Mouse (Mus musculus) midbrain, postnatal 0 days (tissue): ENCODE results near the gene Cideb. TPM values are rescaled to one million over a fixed set of nuclear protein-coding genes. Genes with fewer than 3 reads are reported as not detected.

Experiments used
- ATAC-seq: fragments of 200-750 bp; cut with Nextera tagmentation; 2 replicates; pipeline ENCODE4 v1.8.0; 2017; ENCODE audit warnings: moderate number of reproducible peaks, mild to moderate bottlenecking, moderate TSS enrichment, moderate library complexity; ENCODE audit not compliant: low FRiP score
- DNase-seq: peaks from one replicate; pipeline ENCODE4 v3.0.0-alpha.2; 2015; ENCODE audit warnings: low spot score
- H3K27ac ChIP-seq: fragments of 300-500 bp; sonication (generic); 2 replicates; pipeline ENCODE4 v1.5.1; 2014; ENCODE audit warnings: low read depth, mild to moderate bottlenecking, low read length, mixed read lengths
- H3K27me3 ChIP-seq: fragments of 300-500 bp; sonication (generic); 2 replicates; pipeline ENCODE4 v1.6.1; 2014; ENCODE audit warnings: low read length, control low read depth, mixed read lengths; ENCODE audit not compliant: insufficient read depth
- H3K36me3 ChIP-seq: fragments of 300-500 bp; sonication (generic); 2 replicates; pipeline ENCODE4 v1.6.1; 2014; ENCODE audit warnings: low read length, control low read depth, mixed read lengths; ENCODE audit not compliant: insufficient read depth
- H3K4me1 ChIP-seq: fragments of 300-500 bp; sonication (generic); 2 replicates; pipeline ENCODE4 v1.6.1; 2014; ENCODE audit warnings: mild to moderate bottlenecking, control low read depth, antibody characterized with exemption, low read length, mixed read lengths; ENCODE audit not compliant: insufficient read depth
- H3K4me2 ChIP-seq: fragments of 300-500 bp; sonication (generic); 2 replicates; pipeline ENCODE4 v1.6.1; 2014; ENCODE audit warnings: low read depth, mild to moderate bottlenecking, low read length, mixed read lengths; ENCODE audit not compliant: poor library complexity, severe bottlenecking
- H3K4me3 ChIP-seq: fragments of 300-500 bp; sonication (generic); 2 replicates; pipeline ENCODE4 v1.5.1; 2014; ENCODE audit warnings: low read depth, mild to moderate bottlenecking, low read length, moderate library complexity
- H3K9ac ChIP-seq: fragments of 300-500 bp; sonication (generic); replicated peaks from 2 replicates; pipeline ENCODE4 v1.6.1; 2014; ENCODE audit warnings: mild to moderate bottlenecking, low read length, moderate library complexity, mixed read lengths; ENCODE audit not compliant: poor library complexity, severe bottlenecking
- H3K9me3 ChIP-seq: fragments of 300-500 bp; sonication (generic); 2 replicates; pipeline ENCODE4 v1.6.1; 2016; ENCODE audit warnings: low read length, control low read depth
- CTCF ChIP-seq: IDR thresholded peaks from 2 replicates; pipeline ENCODE4 v1.5.1; 2016; ENCODE audit warnings: antibody characterized with exemption, mild to moderate bottlenecking
- WGBS: fragments of 180-500 bp; shearing (Covaris S2); extraction: QIAGEN DNeasy Blood & Tissue Kit; methylation state at CpG from one replicate; pipeline ENCODE4 v1.1.7; 2014; 5-methylcytosine and 5-hydroxymethylcytosine counted together
- polyA plus RNA-seq: library from polyadenylated mRNA; unstranded; fragments of >200 nt; fragmentation: Nextera tagmentation; extraction: Ambion mirVana; gene quantifications from 2 replicates; pipeline ENCODE4 v1.2.1, GENCODE M21; 2015
- total RNA-seq: library from RNA; depleted of rRNA; stranded (reverse); fragments of >200 nt; gene quantifications from 2 replicates; pipeline ENCODE4 v1.2.3, GENCODE M21; 2014

The Cideb gene
- total and polyA plus RNA-seq, 2 experiments from 2014 or later, result 1.1 to 2.6 TPM

DNA sequence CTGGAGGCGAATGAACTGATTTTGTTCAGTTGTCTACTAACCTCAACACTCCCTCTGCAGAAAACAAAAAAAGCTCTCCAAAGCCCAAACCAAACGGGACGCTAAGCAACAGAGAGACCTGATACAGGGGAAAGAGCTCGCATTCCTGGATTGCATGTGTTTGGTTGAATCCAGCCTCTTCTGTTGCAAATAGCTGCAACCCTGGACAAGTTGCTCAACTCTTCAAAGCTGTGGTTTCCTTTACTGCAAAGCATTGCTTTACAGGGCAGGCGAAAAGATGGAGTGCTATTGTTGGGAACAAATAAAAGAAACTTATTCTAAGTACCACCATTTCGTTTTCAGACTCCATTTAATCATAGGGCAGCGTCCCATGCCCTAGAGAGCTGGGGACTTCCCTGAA, 23.4 kb downstream of the Cideb start:
- ATAC-seq (no peak), DNase-seq (no peak)
- Histone ChIP-seq H3K4me2 (no peak overlapping the region), H3K27me3 (peaks cover 2% of the 10 kb centered on the region; the same call in 1 of the 2 replicates), H3K27ac (no peak overlapping the region), H3K36me3 (peaks cover 14% of the 10 kb centered on the region; the same call in 1 of the 2 replicates), H3K9me3 (no peaks in the 10 kb centered on the region), H3K4me1 (no peaks in the 10 kb centered on the region), H3K9ac (no peak overlapping the region), H3K4me3 (no peak overlapping the region)
- no peak for TF ChIP-seq CTCF
- WGBS, result 78% methylated on average over 7 of the region's 7 CpGs

DNA sequence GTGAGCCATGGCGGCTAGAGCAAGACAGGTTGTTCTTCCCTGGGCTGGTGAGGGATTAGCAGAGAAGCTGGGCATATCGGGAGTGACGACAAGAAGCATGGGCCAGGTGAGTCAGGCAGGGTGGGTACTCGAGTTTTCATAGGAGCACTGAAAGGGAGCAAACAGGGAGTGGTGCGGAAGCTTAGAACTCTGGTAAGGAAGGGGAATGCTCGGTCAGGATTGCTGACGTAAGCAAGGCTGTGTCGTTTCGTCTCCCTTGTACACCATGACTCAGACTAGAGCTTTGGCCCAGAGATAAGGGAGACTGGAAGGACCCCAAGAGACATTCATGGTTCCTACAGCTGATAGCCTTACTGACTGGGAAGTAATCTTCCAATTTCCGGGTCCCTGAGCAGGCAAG, 24.4 kb downstream of the Cideb start:
- no peak overlapping the region for H3K4me2 ChIP-seq
- no peaks in the 10 kb centered on the region for H3K4me1 ChIP-seq
- no peak overlapping the region for H3K4me3 ChIP-seq
- no peak for DNase-seq
- no peak overlapping the region for H3K27ac ChIP-seq
- peaks cover 2% of the 10 kb centered on the region; the same call in 1 of the 2 replicates for H3K27me3 ChIP-seq
- no peaks in the 10 kb centered on the region for H3K9me3 ChIP-seq
- no peak for TF ChIP-seq CTCF
- H3K9ac ChIP-seq, result no peak overlapping the region
- ATAC-seq, result no peak
- H3K36me3 ChIP-seq, result peaks cover 5% of the 10 kb centered on the region; the same call in 1 of the 2 replicates
- 84% methylated on average over 10 of the region's 10 CpGs for WGBS

DNA sequence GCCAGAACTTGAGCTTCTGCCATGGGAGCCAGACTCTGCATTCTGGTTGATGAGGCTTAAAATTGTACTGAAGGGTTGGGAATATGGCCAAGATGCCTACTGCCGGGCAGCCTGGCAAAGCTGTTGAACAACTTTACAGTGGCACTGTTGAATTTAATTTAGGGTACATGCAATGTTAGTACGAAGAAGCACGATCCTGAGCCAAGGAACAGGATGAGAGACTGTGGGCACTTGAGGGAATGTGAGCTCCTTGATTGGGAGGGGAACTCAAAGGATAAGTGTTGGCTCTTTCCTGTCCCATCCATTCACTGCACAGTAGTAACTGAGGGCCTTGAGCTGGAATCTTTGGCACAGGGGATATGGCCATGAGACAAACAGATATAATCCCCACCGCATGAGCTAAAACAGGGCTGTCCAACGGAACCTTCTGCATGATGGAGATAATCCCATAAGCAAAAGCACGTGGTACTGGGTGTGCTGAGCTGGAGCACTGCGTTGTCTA, 27.7 kb downstream of the Cideb start:
- H3K9ac ChIP-seq, result no peak overlapping the region
- ATAC-seq (peak; percentile 62), DNase-seq (peak; percentile 87)
- H3K36me3 ChIP-seq, result no peaks in the 10 kb centered on the region
- WGBS, result 62% methylated on average over 7 of the region's 7 CpGs
- TF ChIP-seq CTCF, result no peak
- no peak overlapping the region for H3K4me2 ChIP-seq
- H3K4me3 ChIP-seq, result no peak overlapping the region
- H3K27ac ChIP-seq, result peak overlapping the region; percentile 59; the same call in 1 of the 2 replicates
- H3K4me1 ChIP-seq, result no peaks in the 10 kb centered on the region
- H3K9me3 ChIP-seq, result no peaks in the 10 kb centered on the region
- H3K27me3 ChIP-seq, result peaks cover 2% of the 10 kb centered on the region; the same call in 1 of the 2 replicates

DNA sequence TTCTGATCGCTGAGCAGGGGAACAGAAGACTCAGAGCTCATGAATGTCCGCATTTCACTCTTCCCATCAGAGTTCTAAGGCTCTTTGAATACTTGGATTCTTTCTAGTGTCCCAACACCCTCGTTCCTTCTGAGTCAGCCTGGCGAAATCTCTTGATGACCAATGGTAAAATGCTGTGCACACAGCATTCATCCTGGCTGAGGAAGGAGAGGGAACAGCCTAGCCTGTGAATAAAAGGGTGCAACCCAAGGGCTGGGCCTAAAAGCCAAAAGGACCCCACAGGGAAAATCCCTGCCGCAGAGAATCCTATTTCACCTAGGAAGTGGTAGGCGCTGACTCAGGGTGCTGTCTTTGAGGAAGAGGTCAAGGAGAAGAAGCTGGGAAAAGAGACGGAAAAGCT, 28.1 kb downstream of the Cideb start:
- ATAC-seq, result peak; percentile 47; the same call in 1 of the 2 replicates
- H3K4me2 ChIP-seq, result no peak overlapping the region
- no peak overlapping the region for H3K9ac ChIP-seq
- H3K9me3 ChIP-seq, result no peaks in the 10 kb centered on the region
- DNase-seq, result peak; percentile 30
- TF ChIP-seq CTCF, result no peak
- H3K27ac ChIP-seq, result peak overlapping the region; percentile 59
- H3K36me3 ChIP-seq, result no peaks in the 10 kb centered on the region
- no peak overlapping the region for H3K4me3 ChIP-seq
- H3K27me3 ChIP-seq, result peaks cover 2% of the 10 kb centered on the region; the same call in 1 of the 2 replicates
- H3K4me1 ChIP-seq, result no peaks in the 10 kb centered on the region
- WGBS, result 66% methylated on average over 7 of the region's 7 CpGs

DNA sequence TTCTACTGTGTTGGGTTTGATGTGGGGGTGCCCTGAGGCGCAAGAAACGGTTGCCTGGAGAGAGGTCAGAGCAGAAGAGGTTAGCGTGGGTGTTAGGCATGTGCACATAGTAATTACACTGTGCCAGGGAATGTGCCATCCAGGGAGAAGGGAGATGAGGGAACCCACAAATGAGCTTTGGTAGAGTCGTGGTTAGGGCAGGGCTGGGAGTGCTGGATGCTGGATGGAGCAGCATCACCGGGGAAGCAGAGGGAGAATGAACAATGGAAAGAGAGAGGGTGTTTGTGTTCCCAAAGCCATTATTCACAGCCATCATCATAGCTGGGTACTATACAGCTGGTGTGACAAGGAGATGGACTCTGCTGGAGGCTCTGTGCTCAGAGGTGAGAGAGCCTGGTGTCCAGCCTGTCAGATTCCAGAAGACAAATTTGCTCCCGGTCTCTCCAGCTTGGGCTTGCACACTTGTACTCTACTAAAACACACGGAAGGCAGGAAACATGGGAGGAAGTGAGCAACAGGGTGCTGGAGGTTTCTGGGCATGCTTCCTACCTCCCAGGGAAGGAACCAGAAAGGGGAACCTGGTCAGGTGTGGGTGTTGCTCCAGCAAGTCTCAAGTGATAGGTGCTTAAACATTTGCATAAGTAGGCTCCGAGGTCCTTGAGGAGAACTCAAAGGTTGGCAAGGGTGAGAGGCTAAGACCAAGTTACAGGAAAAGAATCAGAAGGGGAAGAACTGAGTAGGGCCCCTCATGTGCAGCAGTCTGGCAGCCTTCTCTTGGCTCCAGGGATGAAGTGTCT, 30.2 kb downstream of the Cideb start:
- no peaks in the 10 kb centered on the region for H3K36me3 ChIP-seq
- TF ChIP-seq CTCF, result no peak
- no peak for DNase-seq
- ATAC-seq, result no peak
- H3K9me3 ChIP-seq, result no peaks in the 10 kb centered on the region
- H3K27ac ChIP-seq, result no peak overlapping the region
- no peak overlapping the region for H3K9ac ChIP-seq
- no peaks in the 10 kb centered on the region for H3K27me3 ChIP-seq
- no peaks in the 10 kb centered on the region for H3K4me1 ChIP-seq
- H3K4me3 ChIP-seq, result no peak overlapping the region
- 69% methylated on average over 8 of the region's 8 CpGs for WGBS
- no peak overlapping the region for H3K4me2 ChIP-seq

DNA sequence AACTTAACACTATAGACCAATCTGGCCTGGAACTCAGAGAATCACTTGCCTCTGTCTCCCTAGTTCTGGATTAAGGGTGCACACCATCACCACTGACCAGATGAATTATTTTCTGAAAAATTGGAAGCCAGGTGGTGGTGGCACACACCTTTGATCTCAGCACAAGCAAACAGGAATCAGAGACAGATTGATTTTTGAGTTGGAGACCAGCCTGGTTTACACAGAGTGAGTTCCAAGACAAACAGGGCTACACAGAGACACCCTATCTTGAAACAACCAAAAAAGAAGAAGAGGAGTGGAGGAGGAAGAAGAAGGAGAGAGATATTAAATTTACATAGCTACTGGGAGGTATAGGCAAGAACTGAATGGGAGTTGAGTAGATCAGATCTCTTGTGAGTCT, 32.0 kb downstream of the Cideb start:
- no peak for TF ChIP-seq CTCF
- H3K4me3 ChIP-seq, result no peak overlapping the region

More for the DNA sequence above, 32.0 kb downstream of the Cideb start:
- Histone ChIP-seq H3K4me2 (no peak overlapping the region), H3K4me1 (peaks cover under 1% of the 10 kb centered on the region; the same call in 1 of the 2 replicates), H3K27ac (no peak overlapping the region), H3K9ac (no peak overlapping the region), H3K9me3 (no peaks in the 10 kb centered on the region), H3K36me3 (no peaks in the 10 kb centered on the region), H3K27me3 (no peaks in the 10 kb centered on the region)
- ATAC-seq, result no peak
- no peak for DNase-seq
